Mouse (Mus musculus): ENCODE measurements at regions not wholly inside any gene's neighbourhood (a gene's known extent, or its start where the extent isn't known, plus 50 kb on each side); places are given as distances from the start of the nearest gene placed in this dataset.

- Histone ChIP-seq H3K9ac (replicated peaks; ENCODE audit: low read depth, low read length) (no peak overlapping the region), H3K4me3 (ENCODE audit: low read depth, low read length) (no peak overlapping the region), H3K36me3 (replicated peaks; ENCODE audit: control insufficient read depth, insufficient read depth, low read length) (no peaks in the 10 kb centered on the region), H3K4me2 (ENCODE audit: low read depth, low read length) (no peak overlapping the region), H3K4me1 (ENCODE audit: control insufficient read depth, insufficient read depth) (no peaks in the 10 kb centered on the region), H3K9me3 (replicated peaks; ENCODE audit: control insufficient read depth, low read length) (no peaks in the 10 kb centered on the region), H3K27me3 (ENCODE audit: control insufficient read depth, insufficient read depth, low read length) (no peaks in the 10 kb centered on the region), H3K27ac (ENCODE audit: low read depth) (no peak overlapping the region)
- TF ChIP-seq CTCF (IDR thresholded peaks at IDR 0.05; ENCODE audit: low read depth) (no peak), EP300 (IDR thresholded peaks at IDR 0.05; ENCODE audit: low read depth) (no peak)
- 84% methylated on average over 8 of the region's 8 CpGs for WGBS
- ATAC-seq (ENCODE audit: insufficient read depth, low read depth): no peak
- DNase-seq (ENCODE audit: low spot score): no peak
Measured at GRCm38 (mm10) chr5:126274316-126274715, 742.7 kb downstream of the Tmem132b start.

- no peak for TF ChIP-seq EP300 (IDR thresholded peaks at IDR 0.05; ENCODE audit: low read depth)
- TF ChIP-seq CTCF (IDR thresholded peaks at IDR 0.05; ENCODE audit: low read depth): no peak
- H3K4me3 ChIP-seq (ENCODE audit: low read depth, low read length): no peak overlapping the region
- H3K27ac ChIP-seq (ENCODE audit: low read depth): no peak overlapping the region
Measured at GRCm38 (mm10) chr5:126281057-126281728, 749.6 kb downstream of the Tmem132b start.

GRCm38 (mm10) chr5:126281782-126282181, 750.2 kb downstream of the Tmem132b start:
- H3K36me3 ChIP-seq (replicated peaks; ENCODE audit: control insufficient read depth, insufficient read depth, low read length): no peaks in the 10 kb centered on the region
- H3K27me3 ChIP-seq (ENCODE audit: control insufficient read depth, insufficient read depth, low read length): no peaks in the 10 kb centered on the region
- no peak overlapping the region for H3K4me3 ChIP-seq (ENCODE audit: low read depth, low read length)
- H3K9me3 ChIP-seq (replicated peaks; ENCODE audit: control insufficient read depth, low read length): no peaks in the 10 kb centered on the region
- H3K4me1 ChIP-seq (ENCODE audit: control insufficient read depth, insufficient read depth): no peaks in the 10 kb centered on the region
- no peak for ATAC-seq (ENCODE audit: insufficient read depth, low read depth)
- H3K4me2 ChIP-seq (ENCODE audit: low read depth, low read length): no peak overlapping the region
- TF ChIP-seq EP300 (IDR thresholded peaks at IDR 0.05; ENCODE audit: low read depth): no peak
- TF ChIP-seq CTCF (IDR thresholded peaks at IDR 0.05; ENCODE audit: low read depth): no peak
- no peak overlapping the region for H3K27ac ChIP-seq (ENCODE audit: low read depth)
- 8% methylated on average over 7 of the region's 7 CpGs for WGBS
- no peak for DNase-seq (ENCODE audit: low spot score)
- H3K9ac ChIP-seq (replicated peaks; ENCODE audit: low read depth, low read length): no peak overlapping the region

More at GRCm38 (mm10) chr5:126281057-126281728, 749.6 kb downstream of the Tmem132b start:
- H3K27me3 ChIP-seq (ENCODE audit: control insufficient read depth, insufficient read depth, low read length): no peaks in the 10 kb centered on the region
- no peak overlapping the region for H3K9ac ChIP-seq (replicated peaks; ENCODE audit: low read depth, low read length)
- no peak overlapping the region for H3K4me2 ChIP-seq (ENCODE audit: low read depth, low read length)
- no peaks in the 10 kb centered on the region for H3K4me1 ChIP-seq (ENCODE audit: control insufficient read depth, insufficient read depth)
- no peak for ATAC-seq (ENCODE audit: insufficient read depth, low read depth)
- 37% methylated on average over 10 of the region's 10 CpGs for WGBS
- DNase-seq (ENCODE audit: low spot score): no peak
- no peaks in the 10 kb centered on the region for H3K36me3 ChIP-seq (replicated peaks; ENCODE audit: control insufficient read depth, insufficient read depth, low read length)
- no peaks in the 10 kb centered on the region for H3K9me3 ChIP-seq (replicated peaks; ENCODE audit: control insufficient read depth, low read length)

GRCm38 (mm10) chr5:126324847-126325246, 793.3 kb downstream of the Tmem132b start:
- no peak overlapping the region for H3K4me2 ChIP-seq (ENCODE audit: low read depth, low read length)
- no peak for DNase-seq (ENCODE audit: low spot score)
- 0 out of 2 replicates have a peak, but pooled peaks cover 5% of the 10 kb centered on the region for H3K9me3 ChIP-seq (replicated peaks; ENCODE audit: control insufficient read depth, low read length)
- TF ChIP-seq EP300 (IDR thresholded peaks at IDR 0.05; ENCODE audit: low read depth): no peak
- no peak for TF ChIP-seq CTCF (IDR thresholded peaks at IDR 0.05; ENCODE audit: low read depth)
- WGBS: 60% methylated on average over 6 of the region's 6 CpGs
- H3K27ac ChIP-seq (ENCODE audit: low read depth): no peak overlapping the region
- no peak overlapping the region for H3K9ac ChIP-seq (replicated peaks; ENCODE audit: low read depth, low read length)
- no peaks in the 10 kb centered on the region for H3K4me1 ChIP-seq (ENCODE audit: control insufficient read depth, insufficient read depth)
- no peak overlapping the region for H3K4me3 ChIP-seq (ENCODE audit: low read depth, low read length)
- no peaks in the 10 kb centered on the region for H3K36me3 ChIP-seq (replicated peaks; ENCODE audit: control insufficient read depth, insufficient read depth, low read length)
- no peaks in the 10 kb centered on the region for H3K27me3 ChIP-seq (ENCODE audit: control insufficient read depth, insufficient read depth, low read length)
- ATAC-seq (ENCODE audit: insufficient read depth, low read depth): no peak

- H3K4me3 ChIP-seq (ENCODE audit: low read depth, low read length): no peak overlapping the region
- H3K4me1 ChIP-seq (ENCODE audit: control insufficient read depth, insufficient read depth): no peaks in the 10 kb centered on the region
- no peaks in the 10 kb centered on the region for H3K36me3 ChIP-seq (replicated peaks; ENCODE audit: control insufficient read depth, insufficient read depth, low read length)
- DNase-seq (ENCODE audit: low spot score): no peak
- TF ChIP-seq CTCF (IDR thresholded peaks at IDR 0.05; ENCODE audit: low read depth): no peak
- no peak for TF ChIP-seq EP300 (IDR thresholded peaks at IDR 0.05; ENCODE audit: low read depth)
- H3K27me3 ChIP-seq (ENCODE audit: control insufficient read depth, insufficient read depth, low read length): no peaks in the 10 kb centered on the region
- H3K9me3 ChIP-seq (replicated peaks; ENCODE audit: control insufficient read depth, low read length): 0 out of 2 replicates have a peak, but pooled peaks cover 5% of the 10 kb centered on the region
- no peak overlapping the region for H3K27ac ChIP-seq (ENCODE audit: low read depth)
- ATAC-seq (ENCODE audit: insufficient read depth, low read depth): no peak
- WGBS: 31% methylated on average over 3 of the region's 3 CpGs
- no peak overlapping the region for H3K9ac ChIP-seq (replicated peaks; ENCODE audit: low read depth, low read length)
- H3K4me2 ChIP-seq (ENCODE audit: low read depth, low read length): no peak overlapping the region
Measured at GRCm38 (mm10) chr5:126328276-126328675, 796.7 kb downstream of the Tmem132b start.

GRCm38 (mm10) chr5:126335091-126335490, 803.5 kb downstream of the Tmem132b start:
- TF ChIP-seq EP300 (IDR thresholded peaks at IDR 0.05; ENCODE audit: low read depth) (no peak), CTCF (IDR thresholded peaks at IDR 0.05; ENCODE audit: low read depth) (no peak)
- DNase-seq (ENCODE audit: low spot score): no peak
- Histone ChIP-seq H3K36me3 (replicated peaks; ENCODE audit: control insufficient read depth, insufficient read depth, low read length) (no peaks in the 10 kb centered on the region), H3K4me3 (ENCODE audit: low read depth, low read length) (no peak overlapping the region), H3K9ac (replicated peaks; ENCODE audit: low read depth, low read length) (no peak overlapping the region), H3K9me3 (replicated peaks; ENCODE audit: control insufficient read depth, low read length) (no peaks in the 10 kb centered on the region), H3K4me1 (ENCODE audit: control insufficient read depth, insufficient read depth) (no peaks in the 10 kb centered on the region), H3K27ac (ENCODE audit: low read depth) (no peak overlapping the region), H3K4me2 (ENCODE audit: low read depth, low read length) (no peak overlapping the region), H3K27me3 (ENCODE audit: control insufficient read depth, insufficient read depth, low read length) (no peaks in the 10 kb centered on the region)
- no peak for ATAC-seq (ENCODE audit: insufficient read depth, low read depth)
- 76% methylated on average over 7 of the region's 7 CpGs for WGBS
